Mouse (Mus musculus) large intestine, adult 2 months (tissue): ENCODE data around the gene Clpb. TPM values are rescaled to one million over a fixed set of nuclear protein-coding genes. Genes with fewer than 3 reads are reported as not detected.

ENCODE experiments used
- DNase-seq: peaks from one replicate; pipeline ENCODE4 v3.0.0-alpha.2; 2012; ENCODE audit warnings: low read depth, low spot score
- WGBS: fragments of 180-500 bp; shearing (Covaris S2); methylation state at CpG from one replicate; pipeline ENCODE4 v1.1.7; 2018; 5-methylcytosine and 5-hydroxymethylcytosine counted together
- polyA plus RNA-seq: library from polyadenylated mRNA; depleted of rRNA; stranded (reverse); fragments of >200 nt; gene quantifications from 2 replicates; pipeline ENCODE4 v1.2.3, GENCODE M21; 2012

Clpb gene
- polyA plus RNA-seq, 1 experiment: 24.6 TPM

DNA sequence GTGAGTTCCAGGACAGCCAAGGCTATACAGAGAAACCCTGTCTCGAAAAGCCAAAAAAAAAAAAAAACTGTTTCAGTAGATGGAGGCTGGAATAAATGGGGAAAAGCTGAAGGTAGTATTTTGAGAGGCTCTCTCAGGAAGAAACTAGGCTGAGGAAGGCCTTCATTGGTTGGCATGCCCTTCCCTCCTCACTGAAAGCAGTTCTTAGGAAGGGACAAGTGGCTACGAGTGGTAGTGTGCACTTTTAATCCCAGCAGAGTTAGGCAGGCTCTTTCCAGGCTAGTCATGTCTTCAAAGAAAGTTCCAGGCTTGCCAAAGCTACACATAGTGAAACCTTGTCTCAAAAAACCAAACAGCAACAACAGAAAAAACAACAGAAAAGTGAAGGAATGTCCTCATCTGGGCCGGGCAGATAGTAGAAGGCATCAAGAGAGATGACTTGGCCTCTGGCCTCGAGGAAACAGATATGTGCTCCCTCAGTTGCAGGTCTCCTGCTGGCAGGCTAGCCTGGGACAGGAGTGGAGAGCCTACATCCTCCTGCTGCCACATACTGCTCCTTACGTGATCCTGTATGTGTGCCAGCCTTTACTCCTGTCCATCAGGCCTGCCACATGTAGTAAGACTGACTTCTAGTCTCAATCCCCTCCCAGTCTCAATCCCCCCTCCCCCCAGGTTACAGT lies 8.3 kb downstream of the Clpb start:
- 83% methylated on average over 5 of the region's 5 CpGs for WGBS
- DNase-seq: no peak

DNA sequence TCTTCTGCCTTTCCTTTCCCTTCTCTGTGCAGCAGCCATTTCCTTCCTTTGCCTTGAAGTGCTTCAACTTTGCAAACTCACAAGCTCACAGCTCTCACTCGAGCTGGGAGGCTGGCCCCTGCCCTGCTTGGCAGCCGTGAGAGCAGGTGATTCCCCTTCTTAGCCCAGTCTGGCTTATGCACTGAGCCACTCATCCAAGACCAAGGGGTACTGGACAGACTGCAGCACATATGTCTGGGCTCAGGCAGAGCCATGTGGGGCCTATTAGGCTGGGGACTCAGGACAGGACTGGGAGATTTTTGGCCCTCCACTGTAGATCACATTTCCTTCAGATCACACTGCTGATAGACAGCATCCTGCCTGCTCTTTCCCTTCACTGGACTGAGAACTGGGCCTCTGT lies 10.1 kb downstream of the Clpb start:
- DNase-seq: no peak
- 27% methylated on average over 2 of the region's 2 CpGs for WGBS

DNA sequence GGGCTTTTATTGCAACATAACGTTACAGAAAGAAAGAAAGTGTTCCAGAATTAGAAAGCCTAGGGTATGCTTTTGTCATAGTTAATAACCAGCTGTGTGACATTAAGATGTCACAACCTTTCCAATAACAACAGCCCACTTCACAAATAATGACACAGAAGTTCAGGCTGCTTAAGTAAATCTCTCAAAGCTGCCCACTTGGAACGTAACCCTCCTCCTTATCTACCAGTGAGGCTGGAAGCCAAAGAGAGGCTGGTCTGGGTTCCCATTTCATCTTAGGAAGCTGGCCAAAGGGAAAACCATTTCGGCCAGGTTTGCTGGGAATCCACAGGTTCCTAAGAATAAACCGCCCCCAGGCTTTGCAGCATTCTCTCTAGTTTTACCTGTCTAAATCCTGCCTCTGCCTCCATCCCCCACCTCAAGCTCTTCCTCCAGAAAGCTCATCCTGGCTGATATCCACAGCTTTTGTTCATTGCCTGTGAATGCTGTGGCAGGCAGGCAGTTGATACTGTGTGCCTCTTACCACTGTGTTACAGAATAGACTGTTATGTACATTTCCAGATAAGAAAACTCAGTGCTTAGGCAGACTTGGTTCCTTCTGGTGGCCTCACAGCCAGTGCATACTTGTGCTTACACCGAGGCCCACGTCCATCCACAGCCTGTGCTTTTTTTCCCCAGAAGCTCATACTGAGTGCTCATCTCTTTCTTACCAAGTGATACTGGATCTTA lies 12.8 kb downstream of the Clpb start:
- 72% methylated on average over 6 of the region's 6 CpGs for WGBS
- no peak for DNase-seq

DNA sequence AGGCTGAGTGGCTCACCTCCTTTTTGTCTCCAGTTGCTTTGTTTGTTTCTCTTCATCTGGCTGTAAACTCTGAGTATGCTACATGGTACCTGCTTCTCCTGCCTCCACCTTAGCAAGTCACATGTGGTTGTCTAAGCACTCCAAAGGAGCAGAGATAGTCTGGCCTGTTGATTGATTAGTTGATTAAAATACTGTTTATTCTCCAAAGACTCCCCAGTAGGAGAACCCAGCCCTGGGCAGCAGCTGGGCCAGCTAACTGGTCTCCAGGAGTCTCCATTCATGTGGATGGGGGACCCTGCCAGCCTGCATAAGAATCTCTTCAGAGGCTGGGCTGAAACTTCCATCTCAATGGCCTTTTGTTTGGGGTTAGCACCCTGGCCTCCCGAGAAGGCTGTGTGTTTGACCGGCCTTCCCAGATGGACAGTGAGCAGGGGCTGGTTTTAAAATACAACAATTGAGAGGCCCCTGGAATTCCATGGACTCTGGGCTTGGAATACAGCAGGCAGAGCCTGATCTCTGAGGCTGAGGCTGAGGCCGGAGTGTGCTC lies 13.4 kb downstream of the Clpb start:
- WGBS: 73% methylated on average over 3 of the region's 3 CpGs

GRCm38 (mm10) chr7:101679591-101679990 lies 16.2 kb downstream of the Clpb start:
- peak; percentile 42 for DNase-seq
- 22% methylated on average over 7 of the region's 7 CpGs for WGBS

More for the DNA sequence above, 13.4 kb downstream of the Clpb start:
- DNase-seq: no peak

- 86% methylated on average over 3 of the region's 3 CpGs for WGBS
- no peak for DNase-seq
These were observed 17.5 kb downstream of the Clpb start for GRCm38 (mm10) chr7:101680961-101681360.

- no peak for DNase-seq
- WGBS: 79% methylated on average over 6 of the region's 6 CpGs
These were observed 18.2 kb downstream of the Clpb start for GRCm38 (mm10) chr7:101681565-101682071.

DNA sequence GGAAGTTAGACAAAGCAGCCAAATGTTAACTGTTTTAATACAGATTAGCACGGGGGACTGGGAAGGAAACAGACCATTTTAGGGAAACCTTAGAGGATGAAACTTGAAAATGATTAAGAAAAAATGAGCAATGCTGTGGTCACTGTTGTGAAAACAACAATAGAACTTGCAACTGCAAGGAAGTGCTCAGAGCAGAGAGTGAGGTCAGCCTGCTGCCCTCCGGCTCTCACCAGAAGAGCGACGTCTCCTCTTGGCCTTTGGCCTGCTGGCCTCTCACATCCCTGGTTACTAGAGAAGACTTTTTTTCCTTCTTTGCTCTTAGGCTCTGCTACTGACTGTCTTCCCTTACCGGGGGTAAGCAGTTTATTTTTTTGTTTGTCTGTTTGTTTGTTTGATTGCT lies 19.5 kb downstream of the Clpb start:
- WGBS: 70% methylated on average over 5 of the region's 5 CpGs
- no peak for DNase-seq

DNA sequence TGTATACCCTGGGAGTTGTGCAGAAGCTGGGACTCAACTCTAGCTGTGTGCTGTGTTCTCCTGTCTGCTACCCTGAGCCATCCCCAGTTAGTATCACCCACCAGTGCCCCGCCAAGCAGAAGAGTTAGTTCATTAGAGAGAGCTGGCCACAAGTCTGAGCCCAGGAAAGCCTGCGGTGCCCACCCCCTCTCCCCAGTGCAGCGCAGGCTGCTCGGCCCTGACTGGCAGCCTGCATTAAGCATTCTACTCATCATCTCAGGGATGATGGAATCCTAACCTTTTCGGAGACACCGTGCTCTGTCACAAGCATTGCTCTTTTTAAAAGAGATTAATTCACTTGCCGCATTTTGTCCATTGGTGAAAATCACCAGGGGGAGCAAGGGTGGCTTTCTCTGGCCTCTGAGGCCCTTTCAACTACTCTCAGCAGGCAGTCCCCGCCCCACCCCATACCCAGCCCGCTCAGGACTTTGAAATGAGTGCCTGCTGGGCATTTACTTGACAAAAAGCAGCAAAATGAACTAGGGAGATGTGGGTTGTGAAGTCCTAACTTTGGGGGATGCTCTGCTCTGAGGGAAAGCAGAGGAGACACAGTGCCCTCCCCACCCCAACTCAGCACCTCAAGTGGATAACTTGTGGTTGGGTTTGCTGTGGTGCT lies 20.7 kb downstream of the Clpb start:
- 78% methylated on average over 9 of the region's 9 CpGs for WGBS
- DNase-seq: no peak

DNA sequence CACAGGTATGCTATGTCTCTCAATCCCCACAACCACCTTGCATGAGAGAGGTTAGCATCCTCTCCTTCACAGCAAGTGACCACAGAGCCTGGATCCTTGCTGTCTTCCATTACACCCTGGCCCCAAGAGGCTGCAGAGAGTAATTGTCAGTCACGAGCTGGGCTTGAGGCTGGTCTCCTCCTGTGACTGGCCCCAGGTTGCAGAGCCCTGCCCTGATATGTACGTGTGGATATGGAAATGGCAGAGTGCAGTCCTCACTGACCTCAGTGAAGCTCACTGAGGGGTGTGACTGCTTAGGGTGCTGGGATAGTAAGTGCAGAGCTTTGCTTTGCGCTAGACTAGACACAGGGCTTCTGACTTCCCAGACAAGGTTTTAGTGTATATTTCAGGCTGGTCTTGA lies 21.2 kb downstream of the Clpb start:
- WGBS: 74% methylated on average over 3 of the region's 3 CpGs
- DNase-seq: no peak

- DNase-seq: no peak
- 95% methylated on average over 2 of the region's 2 CpGs for WGBS
These were observed 23.7 kb downstream of the Clpb start for GRCm38 (mm10) chr7:101687144-101687543.

GRCm38 (mm10) chr7:101690471-101690870 lies 27.0 kb downstream of the Clpb start:
- DNase-seq: no peak
- 77% methylated on average over 2 of the region's 2 CpGs for WGBS

DNA sequence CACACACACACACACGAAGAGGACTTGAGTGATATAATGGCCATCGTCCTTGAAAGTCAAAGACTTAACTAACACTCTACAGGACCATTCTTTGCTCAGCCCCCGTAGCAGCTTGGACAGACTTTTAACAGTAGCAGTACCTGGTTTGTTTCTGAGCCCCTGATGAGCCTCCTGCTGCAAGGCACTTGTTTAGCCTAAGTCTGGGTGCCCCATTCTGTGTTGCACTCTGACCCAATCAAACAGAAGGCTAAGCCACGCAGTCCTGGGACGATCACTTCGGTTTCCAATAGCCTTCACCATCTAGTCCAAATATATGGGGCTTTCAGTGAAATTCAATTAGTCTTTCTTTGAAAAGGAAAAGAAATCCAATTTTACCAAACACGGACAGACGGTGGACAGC lies 28.4 kb downstream of the Clpb start:
- WGBS: 94% methylated on average over 8 of the region's 8 CpGs
- DNase-seq: no peak

DNA sequence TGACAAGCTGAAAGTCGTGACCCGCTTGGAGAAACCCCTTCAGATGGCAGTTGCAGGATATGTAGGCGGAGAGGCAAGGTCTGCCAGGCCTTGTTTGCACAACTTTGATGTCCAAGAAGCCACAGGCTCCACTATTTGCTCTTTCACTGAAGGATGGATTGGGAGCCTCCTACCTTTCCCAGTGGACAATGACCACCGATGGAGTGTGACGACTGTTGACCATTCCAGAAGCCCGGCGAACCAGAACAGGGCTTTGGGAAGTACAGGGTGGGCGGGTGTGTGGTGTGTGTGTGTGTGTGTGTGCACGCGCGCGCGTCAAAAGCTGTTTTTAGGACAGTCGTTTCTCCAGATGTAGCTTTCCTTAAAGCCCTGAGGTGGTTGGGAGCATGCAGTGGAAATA lies 29.0 kb downstream of the Clpb start:
- WGBS: 87% methylated on average over 14 of the region's 14 CpGs
- no peak for DNase-seq

GRCm38 (mm10) chr7:101695483-101695882 lies 32.0 kb downstream of the Clpb start:
- WGBS: 75% methylated on average over 5 of the region's 5 CpGs
- DNase-seq: no peak

GRCm38 (mm10) chr7:101696931-101697723 lies 33.7 kb downstream of the Clpb start:
- no peak for DNase-seq
- 76% methylated on average over 10 of the region's 10 CpGs for WGBS

- WGBS: 68% methylated on average over 3 of the region's 3 CpGs
- DNase-seq: no peak
These were observed 36.9 kb downstream of the Clpb start for GRCm38 (mm10) chr7:101700296-101700695.

- 83% methylated on average over 5 of the region's 5 CpGs for WGBS
- no peak for DNase-seq
These were observed 39.3 kb downstream of the Clpb start for GRCm38 (mm10) chr7:101702706-101703105.

GRCm38 (mm10) chr7:101709586-101709985 lies 46.2 kb downstream of the Clpb start:
- no peak for DNase-seq
- 74% methylated on average over 3 of the region's 3 CpGs for WGBS

GRCm38 (mm10) chr7:101710236-101710635 lies 46.8 kb downstream of the Clpb start:
- no peak for DNase-seq
- WGBS: 74% methylated on average over 5 of the region's 5 CpGs
